Mouse (Mus musculus): ENCODE results near the gene Calcrl.

GRCm38 (mm10) chr2:84382556-84382955, 42.7 kb downstream of the Calcrl start:
- TF ChIP-seq CTCF (IDR thresholded peaks at IDR 0.05; ENCODE audit: low read depth) = no peak
- TF ChIP-seq EP300 (IDR thresholded peaks at IDR 0.05; ENCODE audit: low read depth) = no peak

Data from heart, postnatal 0 days (tissue).